Mouse (Mus musculus): Measurements from ENCODE around the gene Dlg2.

DNA sequence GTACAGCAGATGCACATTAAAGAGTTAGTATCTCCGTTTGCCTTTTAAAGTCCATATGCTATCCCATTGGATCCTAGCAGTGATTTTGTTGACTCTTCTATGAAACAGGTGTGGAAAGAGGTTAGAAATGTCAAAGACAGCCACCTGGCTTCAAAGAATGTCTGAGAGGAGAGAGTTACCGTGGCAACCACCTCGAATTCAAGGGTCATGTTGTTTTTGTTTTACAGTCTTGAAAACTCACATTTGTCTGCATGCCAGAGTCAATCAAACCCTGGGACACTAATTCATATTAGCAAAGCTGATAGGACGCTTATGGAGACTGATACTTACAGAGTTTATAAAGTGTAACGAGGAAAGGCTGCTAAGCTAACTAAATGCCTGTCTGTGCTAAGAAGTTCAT, 1019.1 kb downstream of the Dlg2 start:
- TF ChIP-seq CTCF (conservative IDR thresholded peaks at IDR 0.05; ENCODE audit: low read length) (no peak), POU5F1 (IDR thresholded peaks at IDR 0.05; ENCODE audit: borderline replicate concordance, low read length) (no peak)
